Mouse (Mus musculus) spleen, adult 2 months (tissue): ENCODE results near the gene Cntnap2. TPM values are rescaled to one million over a fixed set of nuclear protein-coding genes. Genes with fewer than 3 reads are reported as not detected.

ENCODE experiments used
- DNase-seq, 2 experiments: peaks; one replicate each; pipeline versions ENCODE4 v3.0.0 to v3.0.0-alpha.2; 2012 to 2021; ENCODE audit warnings: low spot score in 2 of 2, low read depth in 1 of 2
- H3K27ac ChIP-seq: fragments of 200-500 bp; 2 replicates; pipeline ENCODE4 v1.5.1; 2012; ENCODE audit warnings: low read length, inconsistent platforms; ENCODE audit not compliant: insufficient read depth
- H3K27me3 ChIP-seq: fragments of 200-500 bp; 2 replicates; pipeline ENCODE4 v1.6.1; 2012; ENCODE audit warnings: mild to moderate bottlenecking, moderate library complexity, low read length, inconsistent platforms; ENCODE audit not compliant: control insufficient read depth, insufficient read depth
- H3K36me3 ChIP-seq: fragments of 200-500 bp; 2 replicates; pipeline ENCODE4 v1.6.1; 2012; ENCODE audit warnings: mild to moderate bottlenecking, low read length, inconsistent platforms; ENCODE audit not compliant: control insufficient read depth, insufficient read depth
- H3K4me1 ChIP-seq: fragments of 200-500 bp; 2 replicates; pipeline ENCODE4 v1.6.1; 2011; ENCODE audit warnings: inconsistent platforms; ENCODE audit not compliant: control insufficient read depth, insufficient read depth, insufficient read length
- H3K4me3 ChIP-seq: fragments of 200-500 bp; 2 replicates; pipeline ENCODE4 v1.5.1; 2011; ENCODE audit warnings: mild to moderate bottlenecking, inconsistent platforms; ENCODE audit not compliant: insufficient read depth, insufficient read length; ENCODE audit errors: extremely low read depth
- CTCF ChIP-seq: fragments of 200-500 bp; IDR thresholded peaks from 2 replicates; pipeline ENCODE4 v1.5.1; 2011; ENCODE audit warnings: mild to moderate bottlenecking, inconsistent platforms; ENCODE audit not compliant: insufficient read depth, insufficient read length, insufficient replicate concordance; ENCODE audit errors: extremely low read depth
- POLR2A ChIP-seq: fragments of 200-500 bp; IDR thresholded peaks from 2 replicates; pipeline ENCODE4 v1.6.1; 2011; ENCODE audit warnings: low read depth, low read length, inconsistent platforms
- WGBS: fragments of 180-500 bp; shearing (Covaris S2); methylation state at CpG from one replicate; pipeline ENCODE4 v1.1.7; 2018; 5-methylcytosine and 5-hydroxymethylcytosine counted together
- polyA plus RNA-seq: library from polyadenylated mRNA; depleted of rRNA; stranded (reverse); fragments of >200 nt; gene quantifications from 2 replicates; pipeline ENCODE4 v1.2.3, GENCODE M21; 2012

Cntnap2 gene
- polyA plus RNA-seq, 1 experiment: not detected

DNA sequence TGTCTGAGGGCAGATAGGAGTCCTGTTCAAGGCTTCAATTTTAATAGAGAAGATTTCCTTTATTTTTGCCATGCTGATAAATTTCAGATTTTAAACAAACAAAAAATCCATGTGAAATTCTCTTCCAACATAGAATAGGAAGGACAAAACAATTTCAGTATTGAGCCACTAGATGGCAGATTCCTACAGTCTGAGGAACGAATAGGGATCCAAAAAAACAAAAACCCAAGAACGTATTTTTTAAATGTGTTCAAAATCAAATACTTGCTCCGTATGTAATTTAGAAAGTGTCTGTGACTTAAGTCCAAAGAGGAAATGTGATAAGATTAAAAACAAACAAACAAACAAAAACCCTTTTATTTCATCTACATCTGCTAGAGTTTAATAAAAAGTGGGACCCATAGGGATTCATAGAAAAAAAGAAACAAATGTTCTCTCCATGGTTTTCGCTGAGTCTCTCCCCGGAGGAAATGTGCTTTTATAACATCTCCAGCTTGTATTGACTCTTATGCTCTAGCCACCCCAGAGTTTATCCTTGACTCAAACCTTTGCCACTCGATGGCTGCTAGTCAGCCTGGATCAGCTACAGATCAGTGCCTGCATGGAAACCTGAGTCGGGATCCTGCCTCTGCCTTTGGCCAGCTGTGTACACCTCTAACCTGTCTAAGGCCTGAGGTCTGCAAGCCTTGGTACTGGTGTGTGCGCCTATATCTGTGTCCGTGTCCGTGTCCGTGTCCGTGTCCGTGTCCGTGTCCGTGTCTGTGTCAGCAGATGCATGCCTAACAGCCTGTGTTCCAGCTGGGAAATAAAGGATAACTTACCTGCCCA is 2255.6 kb downstream of the Cntnap2 start:
- no peak for TF ChIP-seq CTCF
- TF ChIP-seq POLR2A: no peak
- Histone ChIP-seq H3K27me3 (no peaks in the 10 kb centered on the region), H3K4me1 (no peaks in the 10 kb centered on the region), H3K36me3 (no peaks in the 10 kb centered on the region), H3K27ac (no peak overlapping the region), H3K4me3 (no peak overlapping the region)
- DNase-seq: peak in 1 of 2 experiments; percentile 32
- WGBS: 61% methylated on average over 15 of the region's 15 CpGs

DNA sequence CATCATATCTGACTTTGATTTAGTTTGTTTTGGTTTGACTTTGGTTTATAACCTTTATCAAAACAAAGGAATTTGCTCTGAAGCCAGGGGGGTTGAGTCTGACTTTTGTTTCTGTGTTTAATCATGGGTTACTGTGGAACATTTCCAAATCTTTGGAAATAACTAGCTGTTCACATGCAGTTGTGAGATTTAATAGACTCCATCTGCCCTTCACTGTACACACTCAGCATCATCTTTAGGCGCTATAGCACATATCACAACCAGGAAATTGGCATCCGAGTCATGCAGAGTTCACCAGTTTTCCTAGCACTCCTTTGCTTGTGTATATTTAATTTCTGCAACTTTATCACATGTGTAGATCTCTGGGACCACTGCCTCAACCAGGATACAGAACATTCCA is 2256.3 kb downstream of the Cntnap2 start:
- H3K4me3 ChIP-seq: no peak overlapping the region
- WGBS: 94% methylated on average over 2 of the region's 2 CpGs
- H3K27ac ChIP-seq: no peak overlapping the region
- H3K36me3 ChIP-seq: no peaks in the 10 kb centered on the region
- no peaks in the 10 kb centered on the region for H3K27me3 ChIP-seq
- DNase-seq: no peak
- no peaks in the 10 kb centered on the region for H3K4me1 ChIP-seq
- TF ChIP-seq CTCF (no peak), POLR2A (no peak)

GRCm38 (mm10) chr6:47317253-47317652 is 2258.1 kb downstream of the Cntnap2 start:
- Histone ChIP-seq H3K4me1 (no peaks in the 10 kb centered on the region), H3K27ac (no peak overlapping the region), H3K27me3 (no peaks in the 10 kb centered on the region), H3K36me3 (no peaks in the 10 kb centered on the region), H3K4me3 (no peak overlapping the region)
- DNase-seq: no peak
- no peak for TF ChIP-seq CTCF
- no peak for TF ChIP-seq POLR2A

GRCm38 (mm10) chr6:47318705-47319104 is 2259.5 kb downstream of the Cntnap2 start:
- H3K4me3 ChIP-seq: no peak overlapping the region
- no peak for DNase-seq
- H3K36me3 ChIP-seq: no peaks in the 10 kb centered on the region
- TF ChIP-seq POLR2A (no peak), CTCF (no peak)
- no peak overlapping the region for H3K27ac ChIP-seq
- no peaks in the 10 kb centered on the region for H3K27me3 ChIP-seq
- 85% methylated on average over 6 of the region's 6 CpGs for WGBS
- no peaks in the 10 kb centered on the region for H3K4me1 ChIP-seq

GRCm38 (mm10) chr6:47319309-47319983 is 2260.3 kb downstream of the Cntnap2 start:
- Histone ChIP-seq H3K27ac (no peak overlapping the region), H3K4me1 (no peaks in the 10 kb centered on the region), H3K4me3 (no peak overlapping the region), H3K27me3 (no peaks in the 10 kb centered on the region), H3K36me3 (no peaks in the 10 kb centered on the region)
- DNase-seq: no peak
- 74% methylated on average over 5 of the region's 5 CpGs for WGBS
- TF ChIP-seq CTCF (no peak), POLR2A (no peak)

DNA sequence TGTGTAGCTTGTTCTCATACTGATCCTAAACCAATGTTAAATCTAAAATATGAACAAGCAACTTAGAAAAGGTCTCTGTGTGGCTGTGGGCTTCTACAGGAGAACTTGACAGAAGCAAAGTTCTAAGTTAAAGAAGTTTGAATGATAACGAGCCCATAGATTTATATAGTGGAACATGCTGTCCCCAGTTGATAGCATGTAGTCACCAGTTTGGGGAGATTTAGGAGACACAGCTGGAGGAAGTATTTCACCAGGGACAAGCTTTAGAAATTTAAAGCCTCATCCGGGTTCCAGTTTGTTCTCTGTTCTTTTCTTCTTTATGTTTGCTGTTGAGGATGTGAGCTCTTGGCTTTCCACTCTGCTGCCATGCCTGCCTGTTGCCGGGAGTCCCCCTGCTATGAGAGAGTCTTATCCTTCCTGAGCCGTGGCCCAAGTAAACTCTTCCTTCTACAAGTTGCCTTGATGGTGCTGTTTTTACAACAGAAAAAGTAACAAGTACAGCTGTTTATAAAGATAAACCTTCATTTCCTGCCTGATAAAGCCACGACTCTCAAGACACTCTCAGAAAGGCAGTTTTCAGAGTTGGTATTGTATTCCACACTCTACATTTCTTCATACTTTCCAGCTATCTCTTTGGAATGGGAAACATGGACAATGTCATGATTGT is 2264.1 kb downstream of the Cntnap2 start:
- no peak for DNase-seq
- WGBS: 16% methylated on average over 5 of the region's 5 CpGs

More for the DNA sequence above, 2264.1 kb downstream of the Cntnap2 start:
- TF ChIP-seq CTCF (no peak), POLR2A (no peak)
- no peaks in the 10 kb centered on the region for H3K36me3 ChIP-seq
- no peaks in the 10 kb centered on the region for H3K27me3 ChIP-seq
- H3K27ac ChIP-seq: no peak overlapping the region
- H3K4me1 ChIP-seq: no peaks in the 10 kb centered on the region
- no peak overlapping the region for H3K4me3 ChIP-seq
